In the genomic region with DNA sequence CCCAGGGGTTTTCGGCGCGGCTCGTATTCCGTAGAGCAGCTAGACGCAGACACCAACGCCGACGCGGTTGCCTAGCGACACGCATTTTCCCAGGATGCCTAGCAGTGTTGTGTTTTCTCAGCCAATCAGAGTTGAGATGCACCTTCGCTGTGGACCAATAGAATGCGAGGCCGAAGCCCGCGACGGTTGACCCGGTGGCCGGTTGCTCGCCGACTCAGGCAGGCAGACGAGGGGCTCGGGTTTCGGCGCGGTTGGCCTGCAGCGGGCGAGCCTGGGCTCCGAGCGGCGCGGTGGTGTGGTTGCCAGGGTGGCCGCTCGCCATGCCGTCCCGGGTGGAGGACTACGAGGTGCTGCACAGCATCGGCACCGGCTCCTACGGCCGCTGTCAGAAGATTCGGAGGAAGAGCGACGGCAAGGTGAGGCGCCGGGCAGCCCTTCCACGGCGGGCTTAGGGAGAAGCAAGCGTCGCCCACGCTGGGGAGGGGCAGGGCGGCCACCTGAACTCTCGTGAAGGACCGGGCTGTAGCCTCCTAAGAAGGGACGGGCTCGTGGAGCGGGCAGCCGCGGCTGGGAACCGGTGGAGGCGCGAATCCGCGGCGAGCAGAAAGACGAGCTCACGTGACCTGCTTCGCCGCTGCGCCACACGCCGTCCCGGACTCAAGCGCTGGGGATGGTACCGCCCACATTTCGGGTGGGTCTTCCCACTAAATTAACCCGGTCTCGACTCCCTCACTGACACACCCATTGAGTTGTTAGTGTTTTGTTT, we compare ENCODE assay signal across 8 mouse cellular contexts. TPM values are rescaled to one million over a fixed set of nuclear protein-coding genes. Genes with fewer than 3 reads are reported as not detected.
A peak's percentile ranks its signal among the peaks of the same experiment; 100 is the strongest.
DNase-seq lines count a peak whose midpoint lies in the region; ATAC-seq and TF ChIP-seq lines count a peak whose summit lies in the region.

TSS of gene Nek2 (plus strand) at position 119 of the 766 bp plus-strand sequence.

- H3K9me3 ChIP-seq in ES-E14 (ENCODE audit: control insufficient read depth, insufficient read depth, low read depth, low read length) = no peaks in the 10 kb centered on the region
- no peaks in the 10 kb centered on the region for H3K9me3 ChIP-seq in forebrain, embryonic 15.5 days
- H3K9me3 ChIP-seq in lung, embryonic 14.5 days (ENCODE audit: low read depth, low read length) = no peaks in the 10 kb centered on the region

- under 1% methylated on average over 79 of the region's 79 CpGs for WGBS in forebrain, embryonic 15.5 days
- WGBS in lung, embryonic 14.5 days = 0% methylated on average over 78 of the region's 79 CpGs
- WGBS in olfactory bulb, adult 2 months = under 1% methylated on average over 79 of the region's 79 CpGs
- under 1% methylated on average over 79 of the region's 79 CpGs for WGBS in thymus, adult 2 months

- peak; percentile 99 for DNase-seq in ES-E14 (ENCODE audit: low read depth, low spot score)
- DNase-seq in cerebellum, adult 11-12 months = peak; percentile 93
- peak; percentile 91 to 94 for DNase-seq in heart, postnatal 36 days
- DNase-seq in layer of hippocampus, adult 2 months (ENCODE audit: low spot score in 2 of 2) = peak; percentile 96 to 97
- peak; percentile 99 for DNase-seq in lung, embryonic 14.5 days
- peak; percentile 95 for DNase-seq in thymus, adult 2 months

- H3K4me1 ChIP-seq in ES-E14 (ENCODE audit: control insufficient read depth in 2 of 2, insufficient read depth in 2 of 2, low read length in 2 of 2, poor library complexity in 1 of 2) = peaks cover 4 to 13% of the 10 kb centered on the region in 2 experiments; a peak in 2 of 4 replicates
- H3K4me1 ChIP-seq in forebrain, embryonic 15.5 days = peaks cover 15% of the 10 kb centered on the region
- peaks cover 7% of the 10 kb centered on the region for H3K4me1 ChIP-seq in lung, embryonic 14.5 days (ENCODE audit: insufficient read depth)
- H3K4me1 ChIP-seq in olfactory bulb, adult 2 months (ENCODE audit: control insufficient read depth, insufficient read depth, low read length) = peaks cover 8% of the 10 kb centered on the region
- peaks cover 4% of the 10 kb centered on the region for H3K4me1 ChIP-seq in thymus, adult 2 months (replicated peaks; ENCODE audit: control insufficient read depth, insufficient read depth, low read length)

- in situ Hi-C loops in ES-E14 (cut with MboI; ENCODE audit: low sequenced_read_pairs in 2 of 2, unreplicated experiment in 2 of 2) = loop anchor here (25.0 kb wide), 3 partner anchors 234 to 484 kb away; partner anchors contain the start of genes Dtl (in 1 of the 2), Ints7 (in 1 of the 2) and Tmem206 (in 1 of the 2)

- H3K9ac ChIP-seq in ES-E14 (ENCODE audit: insufficient read depth, low read depth, low read length, poor library complexity, severe bottlenecking) = peak within 1 kb of the TSS; percentile 98
- H3K9ac ChIP-seq in forebrain, embryonic 15.5 days (replicated peaks) = peak within 1 kb of the TSS; percentile 47
- H3K9ac ChIP-seq in lung, embryonic 14.5 days = peak within 1 kb of the TSS; percentile 78

- H3K4me2 ChIP-seq in forebrain, embryonic 15.5 days (replicated peaks) = peak within 1 kb of the TSS; percentile 64
- peak within 1 kb of the TSS; percentile 67 for H3K4me2 ChIP-seq in lung, embryonic 14.5 days

- peaks cover 29% of the 10 kb centered on the region for H3K36me3 ChIP-seq in ES-E14 (ENCODE audit: control insufficient read depth, insufficient read depth, low read length, poor library complexity, severe bottlenecking)
- peaks cover 4% of the 10 kb centered on the region for H3K36me3 ChIP-seq in forebrain, embryonic 15.5 days
- peaks cover 36% of the 10 kb centered on the region for H3K36me3 ChIP-seq in lung, embryonic 14.5 days (ENCODE audit: insufficient read depth)
- peaks cover 4% of the 10 kb centered on the region; the same call in 1 of the 2 replicates for H3K36me3 ChIP-seq in thymus, adult 2 months (ENCODE audit: control insufficient read depth, insufficient read depth, low read length)

- H3K27ac ChIP-seq in ES-E14 (ENCODE audit: insufficient read depth, low read depth, low read length, poor library complexity, severe bottlenecking) = peak within 1 kb of the TSS; percentile 78
- H3K27ac ChIP-seq in forebrain, embryonic 15.5 days (replicated peaks) = peak within 1 kb of the TSS; percentile 28
- H3K27ac ChIP-seq in layer of hippocampus, adult 2 months = peak within 1 kb of the TSS; percentile 77
- peak within 1 kb of the TSS; percentile 92 for H3K27ac ChIP-seq in lung, embryonic 14.5 days (ENCODE audit: low read depth)
- no peak within 1 kb of the TSS for H3K27ac ChIP-seq in olfactory bulb, adult 2 months (ENCODE audit: insufficient read depth, low read depth, low read length)
- no peak within 1 kb of the TSS for H3K27ac ChIP-seq in thymus, adult 2 months (ENCODE audit: control insufficient read depth, insufficient read depth, low read length)

- TF ChIP-seq CTCF in layer of hippocampus, adult 2 months (conservative IDR thresholded peaks at IDR 0.05) = no peak
- no peak for TF ChIP-seq CTCF in lung, embryonic 14.5 days (IDR thresholded peaks at IDR 0.05; ENCODE audit: low read depth)
- no peak for TF ChIP-seq CTCF in olfactory bulb, adult 2 months (IDR thresholded peaks at IDR 0.05; ENCODE audit: insufficient read depth, low read depth, low read length)
- 0 out of 2 replicates have a peak, but pooled peaks have one; percentile 23 for TF ChIP-seq CTCF in thymus, adult 2 months (IDR thresholded peaks at IDR 0.05; ENCODE audit: borderline replicate concordance, control insufficient read depth, extremely low read depth, insufficient read depth, low read length, poor library complexity)

- peak within 1 kb of the TSS; percentile 78 to 94 for H3K4me3 ChIP-seq in ES-E14 (ENCODE audit: insufficient read depth in 1 of 2, low read depth in 1 of 2, low read length in 2 of 2, poor library complexity in 1 of 2, severe bottlenecking in 1 of 2)
- H3K4me3 ChIP-seq in forebrain, embryonic 15.5 days = peak within 1 kb of the TSS; percentile 60
- peak within 1 kb of the TSS; percentile 85 for H3K4me3 ChIP-seq in layer of hippocampus, adult 2 months
- H3K4me3 ChIP-seq in lung, embryonic 14.5 days (ENCODE audit: low read depth, low read length) = peak within 1 kb of the TSS; percentile 78
- H3K4me3 ChIP-seq in olfactory bulb, adult 2 months (ENCODE audit: insufficient read depth, low read depth, low read length) = peak within 1 kb of the TSS; percentile 61
- peak within 1 kb of the TSS; percentile 76 for H3K4me3 ChIP-seq in thymus, adult 2 months (ENCODE audit: control insufficient read depth, insufficient read depth, low read length)

- no peak for TF ChIP-seq POLR2A in olfactory bulb, adult 2 months (IDR thresholded peaks at IDR 0.05; ENCODE audit: insufficient read depth, low read depth, low read length)
- TF ChIP-seq POLR2A in thymus, adult 2 months (IDR thresholded peaks at IDR 0.05; ENCODE audit: control insufficient read depth, extremely low read depth, insufficient read depth, low read length, poor library complexity) = peak; percentile 44

- peak; percentile 96 for ATAC-seq in forebrain, embryonic 15.5 days (replicated peaks)
- ATAC-seq in lung, embryonic 14.5 days (ENCODE audit: insufficient read depth) = peak; percentile 94

- intact Hi-C loops in heart, postnatal 36 days (cut with DNase I) = no loop called here

- no peaks in the 10 kb centered on the region for H3K27me3 ChIP-seq in forebrain, embryonic 15.5 days
- H3K27me3 ChIP-seq in lung, embryonic 14.5 days (ENCODE audit: insufficient read depth, low read length) = no peaks in the 10 kb centered on the region
- no peaks in the 10 kb centered on the region for H3K27me3 ChIP-seq in thymus, adult 2 months (ENCODE audit: control insufficient read depth, insufficient read depth, low read length)

TF ChIP-seq in ES-E14, 5 proteins besides CTCF, POLR2A, EP300 and RAD21:
- TF ChIP-seq ZNF384 (IDR thresholded peaks at IDR 0.05; ENCODE audit: low read depth, low read length) (no peak), ZC3H11A (IDR thresholded peaks at IDR 0.05; ENCODE audit: borderline replicate concordance, low read depth, low read length) (no peak), MAFK (IDR thresholded peaks at IDR 0.05; ENCODE audit: insufficient read depth, low read depth, low read length) (no peak), HCFC1 (IDR thresholded peaks at IDR 0.05; ENCODE audit: borderline replicate concordance, insufficient read depth, low read length) (peak; percentile 61; the same call in 1 of the 2 replicates)

RNA-seq across cellular contexts. Expression of gene Nek2, which starts in this region (rescaled TPM):
- total RNA-seq in ES-E14 (2012; rRNA removed) = 48.4 and 50.5 TPM in 2 replicates
- polyA plus RNA-seq in forebrain, embryonic 15.5 days (2015; fragmentation: Nextera tagmentation; extraction: Ambion mirVana) = 21.2 and 22.4 TPM in 2 replicates
- under 1 TPM; 0.53 to 0.70 TPM for total RNA-seq in heart, postnatal 36 days (2021)
- total RNA-seq in layer of hippocampus, adult 2 months (2021) = 1 to 10 TPM; 1.0 to 1.3 TPM
- polyA plus RNA-seq in lung, embryonic 14.5 days (2014; fragmentation: Nextera tagmentation; extraction: Ambion mirVana) = 43.7 and 46.8 TPM in 2 replicates
- polyA plus RNA-seq in olfactory bulb, adult 2 months (2012; ENCODE audit: insufficient read depth, insufficient read length, low replicate concordance, missing spikeins) = not detected in 2 replicates
- 14.9 and 24.3 TPM in 2 replicates for polyA plus RNA-seq in thymus, adult 2 months (2012; rRNA removed)

Comparison
In these comparisons a context has a peak if more than half of its experiments do, and no peak if none do; other contexts are left out.
1. RNA of gene Nek2 (total RNA-seq): 48.4 to 50.5 TPM in ES-E14; 1.0 to 1.3 TPM in layer of hippocampus, adult 2 months and 0.53 to 0.70 TPM in heart, postnatal 36 days; every median in the first group is over 10 times any median in the second.
2. RNA of gene Nek2 (polyA plus RNA-seq): 43.7 to 46.8 TPM in lung, embryonic 14.5 days, 21.2 to 22.4 TPM in forebrain, embryonic 15.5 days and 14.9 to 24.3 TPM in thymus, adult 2 months; not detected in olfactory bulb, adult 2 months; every median in the first group is over 10 times any median in the second.
3. Peak in DNase-seq in heart, postnatal 36 days; RNA of the gene not detected or under 1 TPM.
4. H3K27ac ChIP-seq: peak in ES-E14 (single experiment), forebrain, embryonic 15.5 days (single experiment), layer of hippocampus, adult 2 months (single experiment) and lung, embryonic 14.5 days (single experiment); none in olfactory bulb, adult 2 months (single experiment) and thymus, adult 2 months (single experiment).
5. H3K9ac ChIP-seq: peak in every context shown above with its lines; median percentile 98 in ES-E14; 78 in lung, embryonic 14.5 days; 47 in forebrain, embryonic 15.5 days.
6. Peak in every context shown above with its lines, with median percentiles within 50 percentile points of each other: DNase-seq and H3K4me3 ChIP-seq.